Mouse (Mus musculus): ENCODE measurements around the gene Fkbp10.

Gene Fkbp10

DNA sequence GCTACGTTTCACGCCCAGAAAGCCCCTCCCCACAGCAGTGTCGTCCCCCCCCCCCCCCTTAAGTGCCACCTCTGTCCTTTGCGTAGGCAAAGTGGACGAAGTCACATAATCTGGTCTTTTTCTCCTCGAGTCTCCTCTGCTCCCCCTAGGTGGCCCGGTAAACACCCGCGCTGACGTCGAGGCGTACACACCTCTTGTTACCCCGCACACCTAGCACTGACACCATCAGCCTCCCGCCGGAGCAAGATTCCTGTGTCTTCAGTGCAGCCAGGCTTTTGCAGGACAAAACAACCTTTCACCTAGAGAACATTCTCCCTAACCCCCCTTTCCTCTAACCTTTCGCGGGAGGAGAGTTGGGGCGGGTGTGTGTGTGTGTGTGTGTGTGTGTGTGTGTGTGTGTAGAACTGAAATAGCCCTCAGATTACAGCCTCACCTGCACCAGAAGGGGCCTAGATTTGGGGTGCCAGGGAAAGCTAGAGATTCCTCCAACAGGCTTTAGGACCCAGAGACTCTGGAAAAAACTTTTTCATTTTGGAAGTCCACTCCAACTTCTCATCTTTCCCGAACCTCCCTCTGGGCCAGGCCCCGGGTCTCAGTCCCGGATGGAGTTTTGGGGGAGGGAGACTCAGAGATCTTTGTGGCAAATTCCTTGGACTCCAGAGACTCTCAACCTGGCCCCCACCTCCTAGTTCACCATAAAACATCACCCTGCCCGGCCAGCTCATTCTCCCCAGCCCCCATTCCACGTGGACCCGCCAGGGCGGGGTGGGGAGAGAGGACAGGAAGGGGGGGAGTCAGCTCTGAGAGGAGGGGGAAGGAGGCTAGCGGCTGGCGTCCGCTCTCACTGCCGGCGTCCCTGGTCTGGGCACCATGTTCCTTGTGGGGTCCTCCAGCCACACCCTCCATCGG is at the start of gene Fkbp10:
TSS of gene Fkbp10 (plus strand) at position 784 of the 909 bp plus-strand sequence.
- no peak for DNase-seq (ENCODE audit: low spot score in 2 of 2)

DNA sequence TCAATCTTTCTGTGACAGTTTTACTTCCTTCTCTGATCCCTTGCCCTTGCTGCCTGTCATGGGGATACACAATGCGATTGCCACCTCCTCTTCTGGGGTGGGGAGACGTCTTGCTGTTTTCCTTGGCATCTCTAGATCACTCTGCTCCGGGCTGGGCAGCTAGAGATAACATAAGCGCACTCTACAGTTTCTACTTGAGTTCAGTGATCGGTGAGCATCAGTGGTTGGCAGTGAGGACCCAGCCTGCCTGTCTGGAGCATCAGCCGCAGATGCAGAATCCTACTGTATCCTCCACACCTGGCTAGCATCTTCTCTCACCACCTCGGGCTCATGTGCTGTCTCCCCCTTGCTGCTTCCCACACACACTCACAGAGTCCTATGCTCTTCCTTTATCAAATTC is 46.4 kb upstream of the Fkbp10 start:
- no peak for DNase-seq (ENCODE audit: low spot score in 2 of 2)

DNA sequence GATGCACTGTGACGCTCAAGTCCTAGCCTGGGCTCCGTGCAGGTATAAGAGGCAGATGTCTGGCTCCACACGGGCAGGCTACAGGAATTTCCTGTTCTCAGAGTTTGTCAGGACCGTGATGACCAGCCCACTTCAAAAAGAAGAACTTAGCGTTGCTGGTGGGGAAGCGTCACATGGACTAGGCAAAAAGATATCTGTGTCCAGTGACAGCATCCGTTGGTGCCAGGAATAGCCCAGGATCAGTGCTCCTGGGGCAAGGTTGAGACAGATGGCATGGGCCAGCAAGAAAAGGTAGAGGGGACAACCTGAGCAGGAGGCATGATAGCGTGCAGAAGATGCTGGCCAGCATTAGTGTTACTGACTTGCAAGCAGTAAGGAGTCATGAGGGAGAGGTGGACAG is 45.7 kb upstream of the Fkbp10 start:
- DNase-seq (ENCODE audit: low spot score in 2 of 2) = no peak

DNA sequence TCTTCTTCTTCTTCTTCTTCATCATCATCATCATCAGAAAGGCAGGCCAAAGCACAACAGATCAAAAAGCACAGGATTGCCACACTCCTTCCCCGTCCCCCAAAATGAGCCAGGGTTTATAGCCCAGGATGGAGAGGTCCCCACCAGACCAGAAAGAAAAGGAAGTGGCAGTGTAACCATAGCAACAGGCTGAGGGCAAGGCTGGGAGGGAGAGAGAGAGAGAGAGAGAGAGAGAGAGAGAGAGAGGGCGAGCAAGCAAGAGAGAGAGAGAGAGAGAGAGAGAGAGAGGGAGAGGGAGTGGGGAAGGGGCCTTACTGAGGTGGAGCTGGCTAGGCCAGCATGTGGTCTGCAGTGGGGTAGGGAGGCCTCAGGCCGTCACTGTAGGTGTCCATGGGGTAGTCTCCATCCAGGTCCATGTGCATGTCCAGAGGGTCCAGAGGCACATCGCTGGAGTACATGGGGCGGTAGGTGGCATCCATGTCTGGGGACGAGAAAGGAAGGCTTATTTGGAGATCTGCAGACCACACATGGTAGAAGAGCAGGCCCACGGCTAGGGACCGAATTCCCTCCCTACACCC is 43.4 kb upstream of the Fkbp10 start:
- DNase-seq (ENCODE audit: low spot score in 2 of 2) = no peak

DNA sequence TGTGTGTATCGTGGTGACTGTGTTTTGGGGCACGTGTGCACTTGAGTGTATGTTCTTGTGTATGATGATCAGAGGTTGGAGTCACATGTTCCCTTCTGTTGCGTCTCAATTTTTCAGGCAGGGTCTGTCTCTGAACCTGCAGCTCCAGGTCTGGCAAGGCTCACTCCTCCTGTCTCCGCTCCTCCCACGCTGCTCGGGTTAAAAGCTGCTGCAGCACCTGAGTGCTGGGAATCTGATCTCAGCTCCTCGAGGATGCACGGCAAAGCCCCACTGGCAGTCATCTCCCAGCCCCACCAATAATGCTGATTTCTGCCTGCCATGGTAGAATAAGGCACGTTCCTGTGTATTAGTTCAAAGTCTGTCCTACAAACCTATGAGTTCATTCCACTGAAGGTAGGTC is 40.4 kb upstream of the Fkbp10 start:
- no peak for DNase-seq (ENCODE audit: low spot score in 2 of 2)

DNA sequence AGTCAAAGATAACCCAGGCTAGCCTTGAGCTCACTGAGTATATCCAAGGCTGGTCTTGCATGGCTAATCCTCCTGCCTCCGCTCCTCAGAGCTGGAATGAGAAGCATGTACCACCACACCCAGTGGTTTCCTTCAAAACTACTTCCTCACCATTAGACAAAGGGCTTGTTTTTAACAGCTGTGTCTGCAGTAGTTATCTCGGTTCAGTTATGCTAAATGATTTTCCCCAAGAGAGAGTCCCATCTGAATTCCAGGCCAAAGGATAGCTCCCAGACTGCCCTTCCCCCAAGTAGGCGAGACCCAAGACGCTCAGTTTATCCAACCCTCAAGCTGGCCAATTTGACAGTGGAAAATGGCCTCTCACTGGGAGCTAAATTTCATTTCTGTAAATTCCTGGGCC is 39.5 kb upstream of the Fkbp10 start:
- no peak for DNase-seq (ENCODE audit: low spot score in 2 of 2)

DNA sequence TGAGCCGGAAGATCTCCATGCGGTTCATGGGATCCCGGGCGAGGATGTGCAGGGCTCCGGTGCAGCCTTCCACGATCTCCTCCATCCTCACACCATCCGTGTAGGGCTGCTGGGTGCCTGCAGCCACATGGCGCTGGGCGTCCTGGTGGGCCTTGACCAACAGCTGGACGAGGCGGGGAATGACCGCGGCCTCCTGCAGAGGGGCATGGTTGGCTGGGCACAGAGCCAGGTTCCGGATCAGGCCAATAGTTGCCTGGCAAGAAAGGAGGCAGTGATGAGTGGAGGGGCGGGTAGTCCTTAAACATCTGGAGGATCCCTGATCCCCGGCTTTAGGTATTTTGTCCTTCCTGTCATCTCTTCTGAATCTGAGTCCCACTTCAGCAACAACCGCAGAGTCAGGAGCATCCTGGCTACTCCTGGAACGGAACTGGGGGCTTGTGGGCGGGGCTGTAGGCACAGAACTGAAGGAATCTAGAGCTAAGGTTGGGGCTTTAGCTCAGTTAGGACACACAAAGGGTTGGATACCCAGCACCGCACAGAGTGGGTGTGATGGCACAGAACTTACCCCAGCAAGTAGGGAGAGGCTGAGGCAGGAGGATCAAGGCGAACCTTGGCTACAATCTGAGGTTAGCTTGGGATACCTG is 38.6 kb upstream of the Fkbp10 start:
- no peak for DNase-seq (ENCODE audit: low spot score in 2 of 2)

DNA sequence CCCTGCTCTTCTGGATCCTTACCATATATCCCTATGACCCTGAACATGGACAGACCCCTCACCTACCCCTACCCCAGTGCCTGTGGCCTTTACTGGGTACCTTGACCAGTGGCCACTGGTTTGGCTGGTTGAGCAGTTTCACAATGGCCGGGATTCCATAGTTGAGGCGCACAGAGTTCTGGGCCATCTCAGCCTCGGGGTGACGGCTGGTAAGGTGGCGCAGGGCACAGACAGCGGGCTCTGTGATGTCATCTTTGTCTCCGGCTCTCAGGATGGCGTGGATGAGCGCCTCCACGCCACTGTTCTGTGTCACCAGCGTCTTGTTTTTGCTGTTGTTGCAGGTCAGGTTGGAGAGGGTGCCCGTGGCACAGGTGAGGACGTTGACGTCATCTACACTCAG is 37.5 kb upstream of the Fkbp10 start:
- DNase-seq (ENCODE audit: low spot score in 2 of 2) = no peak

DNA sequence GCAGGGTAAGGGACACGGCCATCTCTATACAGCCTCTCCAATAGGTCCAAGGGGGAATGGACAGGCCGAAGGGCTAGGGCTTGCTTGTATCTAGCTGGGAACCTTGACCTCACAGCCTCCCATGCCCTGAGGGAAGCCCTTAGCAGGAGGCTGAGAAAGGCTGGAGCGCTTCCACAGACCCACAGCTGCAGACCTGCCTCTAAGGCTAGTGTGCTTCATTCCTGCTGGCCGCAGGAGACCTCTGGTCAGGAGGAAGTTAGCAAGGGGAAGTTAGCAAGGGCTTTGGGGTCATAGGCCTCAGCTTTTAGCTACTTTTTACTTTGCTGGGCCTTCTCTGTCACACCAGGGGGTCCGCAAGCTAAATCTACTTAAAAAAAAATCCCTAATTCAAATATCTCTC is 37.1 kb upstream of the Fkbp10 start:
- DNase-seq (ENCODE audit: low spot score in 2 of 2) = no peak

DNA sequence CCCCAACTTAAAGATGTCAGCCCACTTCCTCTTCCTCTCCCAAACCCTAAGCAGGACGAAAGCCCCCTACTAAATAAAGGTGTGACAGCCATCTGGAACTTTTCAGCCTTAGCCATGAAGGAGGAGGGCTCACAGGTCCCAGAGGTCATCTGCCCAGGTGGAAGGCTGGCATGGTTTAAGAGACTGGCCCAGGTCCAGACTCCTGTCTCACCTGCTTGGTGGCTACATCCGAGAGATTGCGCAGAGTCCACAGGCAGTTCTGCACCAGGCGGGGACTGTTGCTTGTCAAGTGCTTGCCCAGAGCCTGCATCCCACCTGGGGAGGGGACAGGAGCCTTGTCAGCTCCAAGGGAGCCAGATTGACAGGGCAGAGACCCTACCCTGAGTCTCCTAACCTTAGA is 36.2 kb upstream of the Fkbp10 start:
- DNase-seq (ENCODE audit: low spot score in 2 of 2) = no peak

DNA sequence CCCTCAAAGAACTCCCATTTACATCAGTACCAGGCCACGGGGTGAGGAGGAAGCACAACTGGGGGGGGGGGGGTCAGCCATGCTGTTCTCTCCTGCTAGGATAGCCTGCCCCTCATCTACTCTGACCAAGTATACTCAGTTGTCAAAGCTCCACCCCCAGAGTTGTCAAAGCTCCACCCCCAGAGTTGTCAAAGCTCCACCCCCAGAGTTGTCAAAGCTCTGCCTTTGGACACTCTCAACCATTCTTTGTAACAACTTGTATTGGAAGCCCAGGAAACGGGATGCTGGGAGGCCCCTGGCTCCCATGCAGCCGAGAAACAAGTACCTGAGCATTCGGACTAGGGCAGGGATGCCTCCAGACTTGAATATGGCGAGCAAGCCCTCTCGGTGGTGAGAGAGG is 32.8 kb upstream of the Fkbp10 start:
- DNase-seq (ENCODE audit: low spot score in 2 of 2) = no peak

DNA sequence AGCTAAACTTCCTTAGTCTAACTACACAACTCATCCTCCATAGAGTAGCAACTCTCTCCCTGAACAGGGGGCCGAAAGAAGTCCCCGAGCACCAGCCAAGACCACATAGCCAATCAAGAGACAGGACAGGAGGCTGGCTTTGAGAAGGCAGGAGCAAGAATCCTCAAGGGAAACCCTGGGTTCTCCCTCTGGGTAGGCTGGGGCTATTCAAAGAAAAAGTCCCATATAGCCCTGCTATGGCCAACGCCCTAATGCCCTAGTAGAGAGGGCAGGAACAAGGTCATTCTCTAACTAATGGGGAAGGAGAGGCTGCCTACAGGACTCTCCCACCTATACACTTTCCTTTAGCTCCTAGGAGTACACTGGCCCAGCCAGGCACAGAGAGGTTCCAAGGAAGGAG is 30.5 kb upstream of the Fkbp10 start:
- DNase-seq (ENCODE audit: low spot score in 2 of 2) = no peak

DNA sequence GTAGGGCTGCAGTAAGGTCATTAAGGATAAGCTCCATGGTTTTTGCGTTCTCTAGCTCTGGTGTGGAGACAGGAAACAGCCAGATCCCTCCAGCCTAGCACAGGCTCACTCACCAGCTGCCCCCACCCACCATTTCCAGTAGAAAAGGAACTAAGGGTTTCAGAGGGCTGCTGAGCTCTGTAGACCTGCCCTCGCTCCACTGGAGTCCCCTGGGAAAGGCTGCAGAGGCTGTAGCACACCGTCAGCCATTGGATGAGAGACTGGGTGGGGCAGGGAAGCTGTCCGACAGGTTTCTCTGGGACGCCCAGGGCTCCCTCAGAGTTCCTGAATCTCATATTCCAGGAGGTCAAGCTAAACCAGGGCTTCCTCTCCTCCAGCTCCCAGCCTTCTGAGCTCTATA is 28.9 kb upstream of the Fkbp10 start:
- peak; percentile 32 to 35 for DNase-seq (ENCODE audit: low spot score in 2 of 2)

DNA sequence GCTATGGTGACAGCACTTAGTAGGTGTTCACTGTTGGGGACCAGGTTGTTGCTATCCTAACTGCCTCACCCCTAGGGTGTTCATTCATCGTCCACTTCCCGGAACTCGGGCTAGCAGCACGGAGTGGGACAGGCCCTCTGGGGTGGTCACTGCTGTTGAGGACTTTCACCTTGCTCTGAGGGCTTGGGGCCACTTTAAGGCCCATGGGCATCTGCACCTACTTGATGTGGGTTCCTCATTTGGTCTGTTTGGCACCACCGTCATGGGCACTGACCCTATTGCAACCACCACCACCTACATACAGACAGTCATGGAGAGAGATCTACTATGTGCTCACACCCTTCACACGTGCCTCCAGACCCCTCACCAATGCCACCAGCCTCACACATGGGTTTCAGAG is 28.4 kb upstream of the Fkbp10 start:
- no peak for DNase-seq (ENCODE audit: low spot score in 2 of 2)

DNA sequence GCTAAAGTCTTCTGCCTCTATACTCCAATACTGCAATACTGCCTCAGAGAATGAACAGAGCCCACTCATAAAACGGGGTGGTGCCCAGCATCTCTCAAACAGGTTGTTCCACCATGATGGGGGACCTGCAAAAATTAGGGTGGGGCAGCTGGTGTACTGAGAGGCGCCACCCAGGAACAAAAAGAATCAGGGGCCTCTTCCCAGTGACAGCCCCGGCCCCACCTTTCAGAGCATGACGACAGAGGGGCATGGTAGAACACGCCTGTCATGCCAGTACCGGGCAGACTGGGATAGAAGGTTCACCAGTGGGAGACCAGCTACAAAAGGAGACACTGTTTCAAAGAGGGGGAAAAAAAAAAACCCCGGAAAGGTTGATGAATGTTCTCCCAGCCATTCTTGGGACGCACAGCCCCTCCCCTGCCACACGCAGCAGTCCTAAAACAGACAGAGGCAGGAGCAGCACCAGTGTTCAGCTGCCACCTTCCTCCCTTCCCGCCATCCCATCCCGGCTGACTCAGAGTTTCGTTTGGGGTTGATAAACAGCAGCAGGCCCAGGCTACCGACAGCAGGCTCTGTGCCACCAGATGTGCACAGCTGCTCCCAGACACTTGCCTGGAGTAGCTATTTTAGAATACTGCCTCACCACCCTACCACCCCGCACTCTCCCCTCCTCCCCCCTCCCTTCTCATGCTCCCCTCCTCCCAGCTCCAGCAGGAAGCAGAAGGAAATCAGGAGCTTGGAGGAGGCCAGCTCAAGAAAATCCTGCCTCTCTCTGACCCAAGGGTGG is 27.7 kb upstream of the Fkbp10 start:
- no peak for DNase-seq (ENCODE audit: low spot score in 2 of 2)

DNA sequence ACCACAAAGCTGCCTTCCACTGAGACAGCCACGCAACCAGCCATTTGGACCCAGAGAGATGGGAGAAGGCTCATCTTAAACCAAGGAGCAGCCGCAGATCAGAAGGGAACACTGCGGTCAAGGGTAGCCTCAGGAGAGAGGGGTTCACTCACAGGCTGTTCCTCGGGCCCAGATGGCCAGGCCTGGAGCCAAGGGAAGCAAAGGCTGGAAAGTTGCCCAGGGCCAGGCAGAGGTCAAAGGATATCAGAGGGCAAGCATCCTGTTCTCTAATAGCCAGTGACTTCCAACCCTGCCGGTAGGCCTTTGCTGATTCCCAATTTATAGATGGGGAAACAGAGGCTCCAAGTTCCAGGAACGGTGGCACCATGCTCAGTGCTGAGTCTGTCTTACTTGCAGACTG is 26.9 kb upstream of the Fkbp10 start:
- DNase-seq (ENCODE audit: low spot score in 2 of 2) = no peak

DNA sequence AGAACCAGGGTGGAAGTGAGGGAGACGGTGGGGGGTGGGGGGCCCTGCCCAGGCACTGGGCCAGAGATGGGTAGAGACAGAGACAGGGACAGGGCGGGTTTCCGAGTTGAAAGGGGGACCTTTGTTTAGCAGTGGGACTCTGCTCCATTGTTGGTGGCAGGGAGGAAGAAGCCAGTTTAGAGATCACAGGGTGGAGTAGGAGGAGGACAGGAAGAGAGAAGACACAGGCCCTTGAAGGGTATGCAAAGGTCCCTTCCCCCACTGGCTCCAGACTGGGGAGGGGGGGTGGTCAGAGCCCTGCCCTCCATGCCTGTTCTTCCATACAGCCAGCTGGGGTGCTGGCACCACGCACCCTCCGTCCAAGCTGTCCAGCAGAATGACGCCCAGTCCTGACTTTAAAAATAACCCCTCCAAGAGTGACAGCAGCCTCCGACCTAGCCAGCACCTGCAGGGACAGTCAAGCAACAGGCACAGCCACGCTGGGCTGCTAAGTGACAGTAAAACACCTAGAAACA is 25.5 kb upstream of the Fkbp10 start:
- no peak for DNase-seq (ENCODE audit: low spot score in 2 of 2)

DNA sequence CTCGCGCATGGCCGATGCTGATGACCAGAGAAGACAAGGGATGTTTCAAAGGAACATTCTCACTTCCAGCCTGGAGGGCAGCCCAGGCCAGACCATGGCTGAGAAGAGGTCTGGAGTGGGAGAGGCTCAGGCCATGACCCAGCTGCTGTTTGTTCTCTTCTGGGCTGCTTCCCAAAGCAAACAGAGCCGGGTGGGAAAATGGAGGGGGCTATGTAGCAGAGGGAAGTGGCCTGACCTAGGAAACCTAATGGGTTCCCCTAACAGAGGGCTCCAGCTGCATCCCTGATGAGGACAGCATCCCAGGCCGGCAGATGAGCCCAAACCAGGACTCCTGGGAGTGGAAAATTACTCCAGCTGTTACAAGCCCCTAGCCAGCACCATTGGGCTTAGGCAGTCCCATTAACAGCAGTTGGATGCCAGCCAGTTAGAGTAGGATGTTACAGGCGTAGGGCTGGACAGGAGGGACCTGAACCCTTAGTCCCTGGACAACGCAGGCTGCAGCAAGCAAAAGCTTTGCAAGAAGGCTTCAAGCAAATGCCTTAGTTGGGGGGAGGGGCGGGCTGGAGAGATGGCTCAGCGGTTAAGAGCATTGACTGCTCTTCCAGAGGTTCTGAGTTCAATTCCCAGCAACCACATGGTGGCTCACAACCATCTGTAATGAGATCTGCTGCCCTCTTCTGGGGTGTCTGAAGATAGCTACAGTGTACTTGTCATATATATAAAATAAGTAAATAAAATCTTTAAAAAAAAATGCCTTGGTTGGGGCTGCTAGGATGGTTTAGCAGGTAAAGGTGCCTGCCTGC is 24.2 kb upstream of the Fkbp10 start:
- peak in 1 of 2 experiments; percentile 28 for DNase-seq (ENCODE audit: low spot score in 2 of 2)

DNA sequence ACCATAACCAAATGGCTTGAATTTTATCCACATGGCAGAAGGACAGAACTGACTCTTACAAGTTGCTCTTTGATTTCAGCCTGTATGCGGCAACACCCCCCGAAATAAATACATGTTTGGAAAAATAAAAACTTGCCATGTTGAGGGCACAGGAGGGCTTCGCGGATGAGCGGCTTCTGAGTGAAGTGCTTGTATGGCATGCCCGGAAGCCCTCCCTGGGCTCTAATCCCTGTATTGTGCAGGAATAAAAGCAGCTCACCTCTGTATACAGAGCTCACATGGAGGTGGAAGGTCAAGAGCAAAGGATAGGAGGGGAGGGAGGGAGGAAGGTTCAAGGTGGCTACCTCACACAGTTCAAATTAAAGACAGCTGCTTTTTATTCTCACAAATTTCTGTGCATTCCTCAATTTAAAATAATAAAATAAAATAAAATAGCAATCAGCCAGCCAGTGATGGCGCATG is 23.6 kb upstream of the Fkbp10 start:
- no peak for DNase-seq (ENCODE audit: low spot score in 2 of 2)

DNA sequence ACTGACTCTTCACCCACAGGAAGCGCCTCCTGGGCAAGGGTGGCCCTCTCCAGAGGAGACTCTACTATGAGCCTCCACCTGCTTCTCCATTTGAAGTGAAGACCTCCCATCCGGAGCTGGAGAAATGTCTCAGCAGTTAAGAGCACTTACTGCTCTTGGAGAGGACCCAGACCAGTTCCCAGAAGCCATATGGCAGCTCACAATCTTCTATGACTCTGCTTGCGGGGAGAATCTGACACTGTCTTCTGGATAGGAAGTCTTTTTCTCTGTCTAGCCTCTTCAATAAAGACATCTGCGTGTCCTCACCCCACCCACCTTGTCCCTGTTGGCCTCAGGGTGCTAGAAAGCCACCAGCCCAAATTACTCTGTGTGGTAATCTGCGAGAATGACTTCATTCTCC is 22.5 kb upstream of the Fkbp10 start:
- no peak for DNase-seq (ENCODE audit: low spot score in 2 of 2)

DNA sequence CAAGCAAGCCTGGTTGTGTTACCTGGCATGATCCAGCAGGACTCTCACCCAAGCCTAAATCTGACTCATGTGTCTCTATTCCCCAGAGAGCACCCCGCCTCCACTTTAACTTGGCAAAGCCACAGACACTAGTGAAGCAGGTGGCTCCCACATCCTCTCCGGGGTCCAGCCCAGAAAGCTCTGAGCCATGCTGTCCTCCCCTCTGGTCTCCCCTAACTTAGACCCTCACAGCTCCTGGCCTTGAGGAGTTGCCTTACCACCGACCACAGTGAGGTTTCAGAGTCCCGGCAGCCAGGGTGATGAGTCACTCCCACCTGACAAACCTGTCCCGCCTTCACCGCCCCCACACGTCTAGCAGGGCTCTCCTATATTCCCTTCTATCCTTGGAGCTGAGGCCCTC is 21.8 kb upstream of the Fkbp10 start:
- no peak for DNase-seq (ENCODE audit: low spot score in 2 of 2)
